Mouse (Mus musculus): Measurements from ENCODE around the gene E130308A19Rik.

DNA sequence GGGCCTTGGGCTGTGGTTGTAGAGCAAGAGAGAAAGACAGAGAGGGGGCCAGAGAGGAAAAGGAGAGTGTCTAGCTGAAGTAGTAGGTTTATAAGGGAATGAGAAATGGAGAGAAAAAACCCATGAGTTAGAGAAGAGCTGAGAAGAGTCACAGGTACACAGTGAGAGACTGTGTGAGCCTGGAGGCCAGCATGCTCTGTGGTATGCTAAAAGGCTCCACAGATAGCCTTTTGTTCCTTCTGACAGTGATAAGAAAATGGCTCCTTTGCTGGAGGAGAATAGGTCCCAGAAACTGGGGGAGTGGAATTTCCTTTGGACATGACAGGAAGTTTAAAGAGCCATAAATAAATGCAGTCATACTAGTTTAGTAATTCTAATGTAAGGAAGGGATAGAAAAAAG lies 13.2 kb downstream of the E130308A19Rik start:
- TF ChIP-seq CTCF (IDR thresholded peaks at IDR 0.05; ENCODE audit: low read depth) (no peak), EP300 (IDR thresholded peaks at IDR 0.05; ENCODE audit: low read depth) (no peak)

Data from heart, postnatal 0 days (tissue).